Mouse (Mus musculus) central nervous system, embryonic 14 days (tissue): Measurements from ENCODE around the gene Acan. TPM values are rescaled to one million over a fixed set of nuclear protein-coding genes. Genes with fewer than 3 reads are reported as not detected.

Experiments used
- polyA plus RNA-seq: library from polyadenylated mRNA; depleted of rRNA; stranded (reverse); fragments of >200 nt; gene quantifications from 2 replicates; pipeline ENCODE4 v1.2.3, GENCODE M21; 2012; rRNA removed

Gene Acan
- 2.7 and 43.9 TPM in 2 replicates for polyA plus RNA-seq

DNA sequence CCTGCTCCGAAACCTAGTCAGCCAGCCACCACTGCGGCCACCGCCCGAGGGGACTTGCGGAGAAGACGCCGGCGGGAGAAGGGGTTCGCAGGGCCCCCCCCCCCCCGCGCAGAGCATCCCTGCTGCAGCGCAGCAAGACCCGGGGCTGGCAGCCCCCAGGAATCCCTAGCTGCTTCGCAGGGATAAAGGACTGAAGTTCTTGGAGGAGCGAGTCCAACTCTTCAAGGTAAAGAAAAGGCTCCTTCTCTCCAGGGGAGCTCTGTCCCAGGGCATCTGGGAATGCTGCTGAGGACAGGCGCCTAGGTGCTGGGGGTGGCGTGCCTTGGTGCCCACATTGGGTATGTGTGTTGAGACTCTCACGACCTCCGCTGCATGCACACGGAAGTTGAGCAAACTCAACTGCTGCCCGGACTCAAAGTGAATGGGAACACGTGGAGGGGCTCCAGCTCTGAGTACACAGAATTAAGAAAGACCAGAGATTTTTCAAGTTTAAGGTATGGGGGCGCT lies at the start of gene Acan:
TSS of gene Acan (plus strand) at position 101 of the 507 bp plus-strand sequence.

DNA sequence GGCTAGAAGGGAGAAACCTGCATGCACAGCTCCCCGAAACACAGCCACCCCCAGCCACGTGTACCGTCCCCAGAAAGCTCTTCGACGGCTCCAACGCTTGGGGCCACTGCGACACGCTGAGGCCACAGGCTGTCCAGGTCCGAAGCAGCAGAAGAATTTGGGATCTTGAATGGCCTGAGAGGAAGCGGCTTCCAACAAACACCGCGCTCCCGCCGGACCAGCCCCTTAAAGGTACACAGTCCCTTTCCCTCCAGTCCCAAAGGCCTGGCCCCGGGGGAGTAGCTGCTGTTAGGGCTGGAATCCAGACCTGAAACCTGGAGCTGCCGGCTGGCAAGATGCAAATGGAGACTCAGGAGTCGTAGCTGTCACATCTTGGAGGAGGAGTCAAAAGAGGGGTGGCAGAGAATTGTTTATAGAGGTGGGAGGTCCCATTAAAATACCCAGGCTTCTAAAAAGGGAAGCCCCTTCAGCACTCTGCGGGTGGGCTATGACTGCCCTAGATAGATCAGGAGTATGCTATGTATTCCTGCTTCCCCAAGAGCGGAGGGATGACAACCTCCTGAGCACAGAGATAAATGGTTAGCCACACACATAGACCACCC lies 77.7 kb downstream of the Acan start, which contains the start of gene Hapln3:
TSS of gene Hapln3 (minus strand) at position 176 of the 602 bp plus-strand sequence.

DNA sequence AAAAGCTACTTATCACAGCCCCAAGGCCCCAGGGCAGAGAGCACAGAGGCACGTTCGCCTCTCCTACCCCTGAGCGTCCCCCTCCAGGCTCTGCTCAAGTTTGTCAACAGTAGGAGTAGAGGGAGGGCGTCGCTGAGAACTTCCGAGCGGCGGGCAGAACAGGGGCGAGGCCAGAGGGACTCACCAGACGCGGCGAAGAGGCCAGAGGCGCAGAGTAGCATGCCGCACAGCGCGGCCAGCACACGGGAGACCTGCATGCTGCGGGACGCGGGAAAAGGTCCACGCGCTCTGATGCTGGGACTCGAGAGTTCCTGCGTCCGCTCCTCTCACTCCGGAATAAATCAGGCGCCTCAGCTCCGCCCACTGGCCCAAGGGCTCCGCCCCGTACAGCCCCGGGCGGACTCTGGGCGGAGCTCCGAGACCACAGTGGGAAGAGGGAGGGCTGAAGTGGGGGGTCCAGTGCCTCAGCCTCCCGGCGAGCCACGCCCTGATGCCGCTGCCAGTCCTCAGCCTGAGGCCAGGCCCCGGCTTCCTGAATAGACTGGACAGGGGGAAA lies 95.5 kb downstream of the Acan start, which contains the start of gene Mfge8:
TSS of gene Mfge8 (minus strand) at position 350 of the 556 bp plus-strand sequence.

Other genes starting within 250 kb of the Acan start
- gene Det1, start 206.2 kb upstream of the Acan start, polyA plus RNA-seq = 16.5 and 18.2 TPM in 2 replicates
- gene Aen, start 157.6 kb upstream of the Acan start, polyA plus RNA-seq = 35.1 and 37.9 TPM in 2 replicates
- gene Isg20, start 140.1 kb upstream of the Acan start, polyA plus RNA-seq = 3.0 and 3.1 TPM in 2 replicates
- gene Hapln3, start 77.5 kb downstream of the Acan start, polyA plus RNA-seq = 2.1 and 2.6 TPM in 2 replicates
- gene Mfge8, start 95.6 kb downstream of the Acan start, polyA plus RNA-seq = 92.3 and 99.0 TPM in 2 replicates
- 14.3 and 15.1 TPM in 2 replicates for gene Abhd2, start 219.7 kb downstream of the Acan start, polyA plus RNA-seq